Mouse (Mus musculus) heart, embryonic 16.5 days (tissue): Measurements from ENCODE around the gene Acadm. TPM values are rescaled to one million over a fixed set of nuclear protein-coding genes. Genes with fewer than 3 reads are reported as not detected.

Source experiments
- ATAC-seq: fragments of 200-750 bp; cut with Nextera tagmentation; replicated peaks from 2 replicates; pipeline ENCODE4 v1.8.0; 2017; ENCODE audit warnings: moderate number of reproducible peaks; ENCODE audit not compliant: insufficient read depth, low FRiP score; ENCODE audit errors: extremely low read depth
- H3K27ac ChIP-seq: fragments of 300-500 bp; sonication (generic); 2 replicates; pipeline ENCODE4 v1.5.1; 2014; ENCODE audit warnings: mild to moderate bottlenecking, low read length, control low read depth, moderate library complexity
- H3K27me3 ChIP-seq: fragments of 300-500 bp; sonication (generic); 2 replicates; pipeline ENCODE4 v1.6.1; 2014; ENCODE audit warnings: low read length, mixed read lengths; ENCODE audit not compliant: control insufficient read depth, insufficient read depth
- H3K36me3 ChIP-seq: fragments of 300-500 bp; sonication (generic); 2 replicates; pipeline ENCODE4 v1.6.1; 2014; ENCODE audit not compliant: control insufficient read depth, insufficient read depth
- H3K4me1 ChIP-seq: fragments of 300-500 bp; sonication (generic); 2 replicates; pipeline ENCODE4 v1.6.1; 2014; ENCODE audit warnings: low read length, mixed read lengths; ENCODE audit not compliant: control insufficient read depth, insufficient read depth
- H3K4me2 ChIP-seq: fragments of 300-500 bp; sonication (generic); 2 replicates; pipeline ENCODE4 v1.6.1; 2014; ENCODE audit warnings: low read depth, mild to moderate bottlenecking, control low read depth, low read length
- H3K4me3 ChIP-seq: fragments of 300-500 bp; sonication (generic); 2 replicates; pipeline ENCODE4 v1.5.1; 2014; ENCODE audit warnings: mild to moderate bottlenecking, control low read depth, low read length
- H3K9ac ChIP-seq: fragments of 300-500 bp; sonication (generic); 2 replicates; pipeline ENCODE4 v1.6.1; 2014; ENCODE audit warnings: low read length, control low read depth
- H3K9me3 ChIP-seq: fragments of 300-500 bp; sonication (generic); replicated peaks from 2 replicates; pipeline ENCODE4 v1.6.1; 2016; ENCODE audit warnings: low read length; ENCODE audit not compliant: control insufficient read depth
- WGBS: fragments of 180-500 bp; shearing (Covaris S2); extraction: QIAGEN DNeasy Blood & Tissue Kit; methylation state at CpG from one replicate; pipeline ENCODE4 v1.1.7; 2014; 5-methylcytosine and 5-hydroxymethylcytosine counted together
- polyA plus RNA-seq: library from polyadenylated mRNA; unstranded; fragments of >200 nt; fragmentation: Nextera tagmentation; extraction: Ambion mirVana; gene quantifications from 2 replicates; pipeline ENCODE4 v1.2.1, GENCODE M21; 2015

Acadm gene
- polyA plus RNA-seq, 1 experiment from 2014 or later = 384 TPM

DNA sequence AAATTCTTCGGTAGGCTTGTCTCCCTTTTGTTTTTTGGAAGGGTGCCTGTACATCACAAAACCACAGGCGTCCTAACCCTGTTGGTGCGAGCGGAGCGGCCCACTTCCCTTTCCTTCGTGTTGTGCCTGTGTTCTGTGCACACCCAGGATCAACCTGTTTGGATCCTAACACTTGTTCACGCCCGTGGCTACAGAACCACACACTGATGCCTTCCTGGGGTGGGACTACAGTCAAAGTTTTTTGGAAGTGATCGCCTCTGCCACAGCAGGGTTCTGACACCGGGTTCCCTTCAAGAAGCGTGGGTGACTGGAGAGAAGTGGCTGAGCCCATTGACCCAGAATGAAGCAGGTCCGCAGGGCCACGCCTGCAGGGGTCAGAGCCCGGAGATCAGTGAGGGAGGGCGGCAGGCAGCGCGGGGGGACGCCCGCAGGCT, 514 bp downstream of the Acadm start:
- Histone ChIP-seq H3K4me2 (peak overlapping the region; percentile 79), H3K36me3 (peaks cover 14% of the 10 kb centered on the region), H3K4me1 (peaks cover 24% of the 10 kb centered on the region), H3K4me3 (peak overlapping the region; percentile 80), H3K27ac (peak overlapping the region; percentile 93), H3K9me3 (no peaks in the 10 kb centered on the region), H3K9ac (peak overlapping the region; percentile 88), H3K27me3 (no peaks in the 10 kb centered on the region)
- WGBS = under 1% methylated on average over 19 of the region's 19 CpGs
- peak; percentile 45 for ATAC-seq

- H3K4me1 ChIP-seq = peaks cover 24% of the 10 kb centered on the region
- peak overlapping the region; percentile 80 for H3K4me3 ChIP-seq
- H3K9me3 ChIP-seq = no peaks in the 10 kb centered on the region
- 25% methylated on average over 12 of the region's 12 CpGs for WGBS
- no peak for ATAC-seq
- H3K27ac ChIP-seq = peak overlapping the region; percentile 93
- H3K27me3 ChIP-seq = no peaks in the 10 kb centered on the region
- H3K9ac ChIP-seq = peak overlapping the region; percentile 88
- peaks cover 20% of the 10 kb centered on the region for H3K36me3 ChIP-seq
- peak overlapping the region; percentile 79 for H3K4me2 ChIP-seq
These were observed 1.3 kb downstream of the Acadm start for GRCm38 (mm10) chr3:153943003-153943640.

GRCm38 (mm10) chr3:153941613-153942012, 2.8 kb downstream of the Acadm start:
- no peak overlapping the region for H3K4me3 ChIP-seq
- no peak overlapping the region for H3K4me2 ChIP-seq
- WGBS = 84% methylated on average over 13 of the region's 13 CpGs
- H3K36me3 ChIP-seq = peaks cover 34% of the 10 kb centered on the region
- H3K9me3 ChIP-seq = no peaks in the 10 kb centered on the region
- no peak overlapping the region for H3K9ac ChIP-seq
- H3K27ac ChIP-seq = no peak overlapping the region
- no peaks in the 10 kb centered on the region for H3K27me3 ChIP-seq
- H3K4me1 ChIP-seq = peaks cover 24% of the 10 kb centered on the region
- no peak for ATAC-seq

DNA sequence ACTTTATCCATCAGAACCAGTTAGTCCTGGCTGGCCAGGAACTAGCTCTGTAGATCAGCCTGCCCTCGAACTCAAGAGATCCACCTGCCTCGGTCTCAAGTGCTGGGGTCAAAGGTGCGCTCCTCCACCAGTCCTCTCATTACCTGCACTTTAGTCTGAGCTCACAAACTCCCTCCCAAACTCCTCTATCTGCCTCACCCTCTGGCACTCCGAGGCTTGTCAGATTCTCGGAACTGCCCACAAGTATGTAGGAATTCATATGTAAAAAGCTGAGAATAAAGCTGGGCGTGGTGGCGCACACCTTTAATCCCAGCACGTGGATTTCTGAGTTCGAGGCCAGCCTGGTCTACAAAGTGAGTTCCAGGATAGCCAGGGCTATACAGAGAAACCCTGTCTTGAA, 3.9 kb downstream of the Acadm start:
- no peak for ATAC-seq
- WGBS = 77% methylated on average over 9 of the region's 9 CpGs
- H3K27me3 ChIP-seq = no peaks in the 10 kb centered on the region
- H3K9ac ChIP-seq = no peak overlapping the region
- H3K9me3 ChIP-seq = no peaks in the 10 kb centered on the region
- H3K4me1 ChIP-seq = peaks cover 27% of the 10 kb centered on the region
- peaks cover 34% of the 10 kb centered on the region for H3K36me3 ChIP-seq
- no peak overlapping the region for H3K27ac ChIP-seq
- no peak overlapping the region for H3K4me2 ChIP-seq
- H3K4me3 ChIP-seq = no peak overlapping the region

DNA sequence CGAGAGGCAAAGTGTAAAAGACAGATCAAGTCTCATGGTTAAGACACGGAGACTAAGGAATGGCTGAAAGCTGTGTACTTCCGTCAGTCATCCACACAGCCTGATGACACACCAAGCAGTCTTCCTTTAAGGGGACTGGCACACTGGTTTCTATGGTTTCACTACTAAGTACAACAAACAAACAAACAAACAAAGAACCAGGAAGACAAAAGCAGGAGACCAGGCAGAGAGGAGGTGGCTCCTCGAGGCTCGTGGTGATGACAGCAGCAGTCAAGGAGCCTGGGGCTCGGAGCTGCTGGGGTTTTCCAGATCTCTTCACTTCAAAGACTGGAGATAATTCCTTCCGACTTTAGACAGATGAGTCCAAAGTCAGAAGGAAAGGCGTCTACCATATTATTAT, 4.4 kb downstream of the Acadm start:
- Histone ChIP-seq H3K27ac (no peak overlapping the region), H3K27me3 (no peaks in the 10 kb centered on the region), H3K36me3 (peaks cover 37% of the 10 kb centered on the region), H3K4me2 (no peak overlapping the region), H3K4me3 (no peak overlapping the region), H3K9me3 (no peaks in the 10 kb centered on the region), H3K4me1 (peaks cover 27% of the 10 kb centered on the region), H3K9ac (no peak overlapping the region)
- WGBS = 50% methylated on average over 8 of the region's 8 CpGs
- no peak for ATAC-seq

GRCm38 (mm10) chr3:153937116-153937810, 7.2 kb downstream of the Acadm start:
- Histone ChIP-seq H3K4me2 (no peak overlapping the region), H3K27me3 (no peaks in the 10 kb centered on the region), H3K9me3 (no peaks in the 10 kb centered on the region), H3K4me3 (no peak overlapping the region), H3K4me1 (peaks cover 18% of the 10 kb centered on the region), H3K9ac (no peak overlapping the region), H3K36me3 (peaks cover 61% of the 10 kb centered on the region), H3K27ac (0 out of 2 replicates have a peak overlapping the region, but pooled peaks have one; percentile 46)
- WGBS = 85% methylated on average over 17 of the region's 17 CpGs
- ATAC-seq = no peak

DNA sequence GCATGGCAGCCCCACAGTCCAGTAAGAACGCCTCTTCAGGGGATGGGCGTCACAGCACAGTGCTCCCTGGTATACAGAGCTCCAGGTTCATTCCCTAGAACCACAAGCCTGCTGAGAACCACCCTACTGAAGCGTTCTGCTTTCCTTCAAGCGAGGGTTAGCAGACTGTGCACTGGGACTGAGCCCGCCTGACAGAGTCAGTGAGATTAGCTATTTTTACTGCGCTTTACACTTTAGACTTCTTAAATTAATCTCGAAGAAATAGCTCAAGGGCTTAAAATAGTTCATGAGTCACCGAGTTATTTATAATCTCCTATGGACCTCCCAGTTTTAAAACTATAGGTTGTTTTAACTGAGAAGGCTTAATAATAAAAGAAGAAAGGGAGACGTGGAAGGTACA, 8.6 kb downstream of the Acadm start:
- H3K27ac ChIP-seq = peak overlapping the region; percentile 97
- H3K4me2 ChIP-seq = peak overlapping the region; percentile 40
- H3K27me3 ChIP-seq = no peaks in the 10 kb centered on the region
- peaks cover 64% of the 10 kb centered on the region for H3K36me3 ChIP-seq
- peak; percentile 91 for ATAC-seq
- WGBS = 37% methylated on average over 9 of the region's 9 CpGs
- H3K9ac ChIP-seq = peak overlapping the region; percentile 55
- H3K4me1 ChIP-seq = peaks cover 15% of the 10 kb centered on the region
- H3K4me3 ChIP-seq = no peak overlapping the region
- no peaks in the 10 kb centered on the region for H3K9me3 ChIP-seq

GRCm38 (mm10) chr3:153932461-153932860, 12.0 kb downstream of the Acadm start:
- no peak overlapping the region for H3K4me2 ChIP-seq
- ATAC-seq = no peak

GRCm38 (mm10) chr3:153929526-153929925, 14.9 kb downstream of the Acadm start:
- peaks cover 73% of the 10 kb centered on the region for H3K36me3 ChIP-seq
- no peaks in the 10 kb centered on the region for H3K9me3 ChIP-seq
- H3K9ac ChIP-seq = no peak overlapping the region
- no peak for ATAC-seq
- no peak overlapping the region for H3K4me2 ChIP-seq
- 88% methylated on average over 11 of the region's 11 CpGs for WGBS
- H3K4me1 ChIP-seq = no peaks in the 10 kb centered on the region
- no peak overlapping the region for H3K27ac ChIP-seq
- no peak overlapping the region for H3K4me3 ChIP-seq
- H3K27me3 ChIP-seq = no peaks in the 10 kb centered on the region

More at GRCm38 (mm10) chr3:153932461-153932860, 12.0 kb downstream of the Acadm start:
- H3K27me3 ChIP-seq = no peaks in the 10 kb centered on the region
- no peak overlapping the region for H3K9ac ChIP-seq
- H3K4me1 ChIP-seq = peaks cover 9% of the 10 kb centered on the region
- 90% methylated on average over 5 of the region's 5 CpGs for WGBS
- no peak overlapping the region for H3K27ac ChIP-seq
- H3K4me3 ChIP-seq = no peak overlapping the region
- H3K36me3 ChIP-seq = peaks cover 68% of the 10 kb centered on the region
- no peaks in the 10 kb centered on the region for H3K9me3 ChIP-seq
